Mouse (Mus musculus): ENCODE measurements around the gene Pakap. TPM values are rescaled to one million over a fixed set of nuclear protein-coding genes. Genes with fewer than 3 reads are reported as not detected.
A peak's percentile ranks its signal among the peaks of the same experiment; 100 is the strongest.

Pakap gene
- polyA plus RNA-seq, 1 experiment from 2014 or later: 57.2 TPM

DNA sequence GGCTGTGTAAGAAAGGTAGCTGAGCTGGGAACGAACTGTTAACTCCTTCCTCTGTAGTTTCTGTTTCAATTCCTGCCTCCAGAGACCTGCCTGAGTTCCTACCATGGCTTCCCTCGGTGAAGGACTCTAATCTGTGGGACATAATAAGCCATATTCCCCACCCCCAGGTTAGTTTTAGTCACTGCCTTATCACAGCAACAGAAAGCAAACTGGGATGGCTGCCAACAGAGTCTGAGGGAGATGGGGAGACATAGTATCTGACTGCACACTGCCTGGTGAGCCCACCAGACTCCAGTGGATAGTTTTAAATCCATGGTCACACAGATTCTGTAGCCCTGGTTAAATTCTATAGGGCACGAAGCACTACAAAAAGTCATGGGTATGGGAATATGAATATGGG lies 165.5 kb downstream of the Pakap start:
- H3K4me2 ChIP-seq: no peak overlapping the region
- no peak for ATAC-seq (ENCODE audit: insufficient read depth)
- 64% methylated on average over 3 of the region's 3 CpGs for WGBS
- DNase-seq: peak; percentile 73
- H3K27me3 ChIP-seq (ENCODE audit: insufficient read depth, low read length): no peaks in the 10 kb centered on the region
- no peaks in the 10 kb centered on the region for H3K36me3 ChIP-seq (ENCODE audit: insufficient read depth)
- no peak overlapping the region for H3K9ac ChIP-seq
- H3K9me3 ChIP-seq (ENCODE audit: low read depth, low read length): no peaks in the 10 kb centered on the region
- no peak for TF ChIP-seq CTCF (IDR thresholded peaks at IDR 0.05; ENCODE audit: low read depth)
- H3K4me1 ChIP-seq (ENCODE audit: insufficient read depth): no peaks in the 10 kb centered on the region
- H3K27ac ChIP-seq (ENCODE audit: low read depth): no peak overlapping the region
- no peak overlapping the region for H3K4me3 ChIP-seq (ENCODE audit: low read depth, low read length)

GRCm38 (mm10) chr4:57735426-57735825 lies 167.4 kb downstream of the Pakap start:
- Histone ChIP-seq H3K4me2 (no peak overlapping the region), H3K4me3 (ENCODE audit: low read depth, low read length) (no peak overlapping the region), H3K36me3 (ENCODE audit: insufficient read depth) (no peaks in the 10 kb centered on the region), H3K9ac (no peak overlapping the region), H3K9me3 (ENCODE audit: low read depth, low read length) (no peaks in the 10 kb centered on the region), H3K27ac (ENCODE audit: low read depth) (no peak overlapping the region), H3K4me1 (ENCODE audit: insufficient read depth) (no peaks in the 10 kb centered on the region), H3K27me3 (ENCODE audit: insufficient read depth, low read length) (no peaks in the 10 kb centered on the region)
- no peak for TF ChIP-seq CTCF (IDR thresholded peaks at IDR 0.05; ENCODE audit: low read depth)
- 71% methylated on average over 5 of the region's 5 CpGs for WGBS
- ATAC-seq (ENCODE audit: insufficient read depth): no peak
- no peak for DNase-seq

- peaks cover 11% of the 10 kb centered on the region for H3K4me1 ChIP-seq (ENCODE audit: insufficient read depth)
- no peak overlapping the region for H3K4me3 ChIP-seq (ENCODE audit: low read depth, low read length)
- TF ChIP-seq CTCF (IDR thresholded peaks at IDR 0.05; ENCODE audit: low read depth): no peak
- no peak overlapping the region for H3K4me2 ChIP-seq
- DNase-seq (no peak), ATAC-seq (ENCODE audit: insufficient read depth) (no peak)
- WGBS: 52% methylated on average over 8 of the region's 8 CpGs
- no peak overlapping the region for H3K27ac ChIP-seq (ENCODE audit: low read depth)
- no peaks in the 10 kb centered on the region for H3K9me3 ChIP-seq (ENCODE audit: low read depth, low read length)
- H3K36me3 ChIP-seq (ENCODE audit: insufficient read depth): no peaks in the 10 kb centered on the region
- no peaks in the 10 kb centered on the region for H3K27me3 ChIP-seq (ENCODE audit: insufficient read depth, low read length)
- no peak overlapping the region for H3K9ac ChIP-seq
Measured at GRCm38 (mm10) chr4:57738856-57739552, 171.0 kb downstream of the Pakap start.

DNA sequence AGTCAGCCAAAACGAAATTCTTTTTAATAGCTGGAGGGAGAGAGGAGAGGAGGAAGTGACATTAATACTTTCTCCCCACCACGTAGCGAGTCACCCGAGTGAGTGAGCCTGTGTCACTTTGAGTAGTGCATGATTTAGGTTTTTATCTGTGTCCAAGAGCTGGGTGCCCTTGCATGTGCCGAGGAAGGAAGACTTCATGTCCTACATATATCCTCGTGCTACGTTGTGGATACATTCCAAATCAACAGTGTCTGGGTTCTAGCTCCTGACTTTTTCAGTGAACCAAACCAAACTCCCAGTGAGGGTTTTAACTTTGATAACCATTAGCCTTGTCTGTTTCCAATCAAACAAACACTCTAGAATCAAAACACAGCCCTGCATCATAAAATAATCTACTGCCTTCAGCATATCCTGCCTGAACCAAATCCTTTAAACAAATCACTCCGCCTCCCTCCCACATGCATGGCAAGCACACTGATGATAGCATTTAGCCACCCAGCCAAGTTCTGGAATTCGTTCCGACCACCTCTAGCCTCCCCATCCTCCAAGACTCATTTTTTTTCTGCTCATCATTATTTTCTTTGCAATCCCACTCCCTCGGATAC lies 175.4 kb downstream of the Pakap start:
- peaks cover 12% of the 10 kb centered on the region for H3K4me1 ChIP-seq (ENCODE audit: insufficient read depth)
- no peaks in the 10 kb centered on the region for H3K36me3 ChIP-seq (ENCODE audit: insufficient read depth)
- no peak overlapping the region for H3K4me2 ChIP-seq
- WGBS: 31% methylated on average over 11 of the region's 11 CpGs
- H3K4me3 ChIP-seq (ENCODE audit: low read depth, low read length): no peak overlapping the region
- no peak overlapping the region for H3K9ac ChIP-seq
- peak overlapping the region; percentile 42; the same call in 1 of the 2 replicates for H3K27ac ChIP-seq (ENCODE audit: low read depth)
- TF ChIP-seq CTCF (IDR thresholded peaks at IDR 0.05; ENCODE audit: low read depth): no peak
- H3K27me3 ChIP-seq (ENCODE audit: insufficient read depth, low read length): no peaks in the 10 kb centered on the region
- DNase-seq (peak; percentile 87), ATAC-seq (ENCODE audit: insufficient read depth) (peak; percentile 92)
- H3K9me3 ChIP-seq (ENCODE audit: low read depth, low read length): no peaks in the 10 kb centered on the region; the same call in 1 of the 2 replicates

GRCm38 (mm10) chr4:57750651-57751050 lies 182.7 kb downstream of the Pakap start:
- Histone ChIP-seq H3K4me1 (ENCODE audit: insufficient read depth) (no peaks in the 10 kb centered on the region), H3K4me2 (no peak overlapping the region), H3K9ac (no peak overlapping the region), H3K27me3 (ENCODE audit: insufficient read depth, low read length) (no peaks in the 10 kb centered on the region), H3K4me3 (ENCODE audit: low read depth, low read length) (no peak overlapping the region), H3K36me3 (ENCODE audit: insufficient read depth) (0 out of 2 replicates have a peak, but pooled peaks cover 8% of the 10 kb centered on the region), H3K9me3 (ENCODE audit: low read depth, low read length) (no peaks in the 10 kb centered on the region), H3K27ac (ENCODE audit: low read depth) (no peak overlapping the region)
- 35% methylated on average over 4 of the region's 4 CpGs for WGBS
- TF ChIP-seq CTCF (IDR thresholded peaks at IDR 0.05; ENCODE audit: low read depth): no peak
- ATAC-seq (ENCODE audit: insufficient read depth) (no peak), DNase-seq (no peak)

GRCm38 (mm10) chr4:57751054-57751453 lies 183.1 kb downstream of the Pakap start:
- ATAC-seq (ENCODE audit: insufficient read depth): peak; percentile 77
- 42% methylated on average over 4 of the region's 4 CpGs for WGBS
- no peak for TF ChIP-seq CTCF (IDR thresholded peaks at IDR 0.05; ENCODE audit: low read depth)

GRCm38 (mm10) chr4:57751566-57751965 lies 183.6 kb downstream of the Pakap start:
- Histone ChIP-seq H3K4me1 (ENCODE audit: insufficient read depth) (no peaks in the 10 kb centered on the region), H3K27me3 (ENCODE audit: insufficient read depth, low read length) (no peaks in the 10 kb centered on the region), H3K4me3 (ENCODE audit: low read depth, low read length) (no peak overlapping the region), H3K9ac (no peak overlapping the region), H3K27ac (ENCODE audit: low read depth) (no peak overlapping the region), H3K36me3 (ENCODE audit: insufficient read depth) (0 out of 2 replicates have a peak, but pooled peaks cover 8% of the 10 kb centered on the region), H3K4me2 (no peak overlapping the region), H3K9me3 (ENCODE audit: low read depth, low read length) (no peaks in the 10 kb centered on the region)
- no peak for ATAC-seq (ENCODE audit: insufficient read depth)
- DNase-seq: no peak
- TF ChIP-seq CTCF (IDR thresholded peaks at IDR 0.05; ENCODE audit: low read depth): no peak
- 87% methylated on average over 11 of the region's 11 CpGs for WGBS

More at GRCm38 (mm10) chr4:57751054-57751453, 183.1 kb downstream of the Pakap start:
- Histone ChIP-seq H3K27me3 (ENCODE audit: insufficient read depth, low read length) (no peaks in the 10 kb centered on the region), H3K27ac (ENCODE audit: low read depth) (peak overlapping the region; percentile 50; the same call in 1 of the 2 replicates), H3K36me3 (ENCODE audit: insufficient read depth) (0 out of 2 replicates have a peak, but pooled peaks cover 8% of the 10 kb centered on the region), H3K4me2 (no peak overlapping the region), H3K4me1 (ENCODE audit: insufficient read depth) (no peaks in the 10 kb centered on the region), H3K9me3 (ENCODE audit: low read depth, low read length) (no peaks in the 10 kb centered on the region), H3K4me3 (ENCODE audit: low read depth, low read length) (no peak overlapping the region), H3K9ac (no peak overlapping the region)
- DNase-seq: peak; percentile 57
